Mouse (Mus musculus) hindbrain, postnatal 0 days (tissue): ENCODE measurements around the gene Mybpc3. TPM values are rescaled to one million over a fixed set of nuclear protein-coding genes. Genes with fewer than 3 reads are reported as not detected.

Source experiments
- ATAC-seq: fragments of 200-750 bp; cut with Nextera tagmentation; 2 replicates; pipeline ENCODE4 v1.8.0; 2017; ENCODE audit warnings: mild to moderate bottlenecking, moderate TSS enrichment, moderate library complexity
- DNase-seq: peaks from one replicate; pipeline ENCODE4 v3.0.0-alpha.2; 2015; ENCODE audit warnings: low spot score
- H3K27ac ChIP-seq: fragments of 300-500 bp; sonication (generic); 2 replicates; pipeline ENCODE4 v1.5.1; 2014; ENCODE audit warnings: mild to moderate bottlenecking
- H3K27me3 ChIP-seq: fragments of 300-500 bp; sonication (generic); 2 replicates; pipeline ENCODE4 v1.6.1; 2014; ENCODE audit warnings: low read length, mixed read lengths; ENCODE audit not compliant: insufficient read depth
- H3K36me3 ChIP-seq: fragments of 300-500 bp; sonication (generic); 2 replicates; pipeline ENCODE4 v1.6.1; 2014; ENCODE audit warnings: low read length, mixed read lengths; ENCODE audit not compliant: insufficient read depth
- H3K4me1 ChIP-seq: fragments of 300-500 bp; sonication (generic); 2 replicates; pipeline ENCODE4 v1.6.1; 2014; ENCODE audit warnings: antibody characterized with exemption, low read length, mixed read lengths; ENCODE audit not compliant: insufficient read depth
- H3K4me2 ChIP-seq: fragments of 300-500 bp; sonication (generic); 2 replicates; pipeline ENCODE4 v1.6.1; 2014; ENCODE audit warnings: low read depth, mild to moderate bottlenecking, low read length, moderate library complexity, mixed read lengths
- H3K4me3 ChIP-seq: fragments of 300-500 bp; sonication (generic); 2 replicates; pipeline ENCODE4 v1.5.1; 2014; ENCODE audit warnings: low read length
- H3K9ac ChIP-seq: fragments of 300-500 bp; sonication (generic); replicated peaks from 2 replicates; pipeline ENCODE4 v1.6.1; 2014; ENCODE audit warnings: mild to moderate bottlenecking, low read length, moderate library complexity, mixed read lengths
- H3K9me3 ChIP-seq: fragments of 300-500 bp; sonication (generic); 2 replicates; pipeline ENCODE4 v1.6.1; 2016; ENCODE audit warnings: low read length, mixed read lengths
- CTCF ChIP-seq: IDR thresholded peaks from 2 replicates; pipeline ENCODE4 v1.5.1; 2016; ENCODE audit warnings: antibody characterized with exemption, control low read depth, low read depth
- WGBS: fragments of 180-500 bp; shearing (Covaris S2); extraction: QIAGEN DNeasy Blood & Tissue Kit; methylation state at CpG from one replicate; pipeline ENCODE4 v1.1.7; 2014; 5-methylcytosine and 5-hydroxymethylcytosine counted together
- polyA plus RNA-seq: library from polyadenylated mRNA; unstranded; fragments of >200 nt; fragmentation: Nextera tagmentation; extraction: Ambion mirVana; gene quantifications from 2 replicates; pipeline ENCODE4 v1.2.1, GENCODE M21; 2015
- total RNA-seq: library from RNA; depleted of rRNA; stranded (reverse); fragments of >200 nt; gene quantifications from 2 replicates; pipeline ENCODE4 v1.2.3, GENCODE M21; 2014

The Mybpc3 gene
- total and polyA plus RNA-seq, 2 experiments from 2014 or later: 0.13 to 0.37 TPM

DNA sequence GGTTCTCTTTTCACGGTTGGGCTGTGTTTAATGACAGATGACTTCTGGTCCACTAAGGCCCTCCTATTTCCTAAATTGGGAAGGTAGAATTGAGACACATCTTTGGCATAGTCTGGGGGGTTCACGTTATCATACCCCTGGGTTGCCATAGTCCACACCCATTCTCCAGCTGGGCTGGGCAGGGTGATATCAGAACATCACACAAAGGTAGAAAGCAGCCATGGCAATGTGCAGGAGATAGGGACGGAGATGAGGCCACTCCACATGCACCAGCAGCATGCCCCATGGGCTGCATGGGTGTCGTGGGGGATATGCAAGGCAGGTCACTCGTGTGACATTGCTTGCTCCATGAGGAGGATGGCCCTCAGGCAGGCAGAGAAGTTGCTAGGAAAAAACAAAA, 45.6 kb downstream of the Mybpc3 start:
- Histone ChIP-seq H3K4me3 (no peak overlapping the region), H3K9me3 (no peaks in the 10 kb centered on the region), H3K9ac (no peak overlapping the region), H3K27me3 (no peaks in the 10 kb centered on the region), H3K36me3 (peaks cover 79% of the 10 kb centered on the region), H3K4me2 (no peak overlapping the region), H3K27ac (no peak overlapping the region), H3K4me1 (no peaks in the 10 kb centered on the region)
- WGBS: 91% methylated on average over 5 of the region's 5 CpGs
- ATAC-seq: no peak
- no peak for DNase-seq
- TF ChIP-seq CTCF: no peak

- no peak for TF ChIP-seq CTCF
- Histone ChIP-seq H3K27me3 (no peaks in the 10 kb centered on the region), H3K27ac (no peak overlapping the region), H3K4me1 (no peaks in the 10 kb centered on the region), H3K9me3 (no peaks in the 10 kb centered on the region), H3K36me3 (peaks cover 86% of the 10 kb centered on the region), H3K4me3 (no peak overlapping the region), H3K9ac (no peak overlapping the region), H3K4me2 (no peak overlapping the region)
- ATAC-seq (no peak), DNase-seq (no peak)
- WGBS: 94% methylated on average over 6 of the region's 6 CpGs
These were observed 47.0 kb downstream of the Mybpc3 start for GRCm38 (mm10) chr2:91164991-91165390.

DNA sequence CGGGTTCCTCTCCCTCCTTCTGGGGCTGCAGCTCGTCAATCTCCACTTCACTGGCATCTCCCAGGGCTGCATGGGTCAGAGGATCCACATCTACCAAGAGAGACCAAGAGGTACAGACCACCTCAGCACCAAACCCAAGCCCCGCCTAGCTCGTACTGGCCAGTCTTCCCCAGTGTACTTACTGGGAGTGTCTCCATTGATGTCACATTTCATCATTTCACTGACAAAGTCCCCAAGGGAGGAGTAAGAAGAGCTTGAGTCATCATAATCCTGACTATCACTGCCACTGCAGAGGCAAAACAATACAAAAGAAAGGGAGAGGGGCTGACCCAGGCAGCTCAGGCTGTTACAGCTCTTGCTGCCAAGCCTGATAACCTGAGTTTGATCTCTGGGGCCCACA, 49.7 kb downstream of the Mybpc3 start:
- DNase-seq (no peak), ATAC-seq (no peak)
- no peak overlapping the region for H3K9ac ChIP-seq
- no peak overlapping the region for H3K4me3 ChIP-seq
- no peaks in the 10 kb centered on the region for H3K4me1 ChIP-seq
- no peak overlapping the region for H3K4me2 ChIP-seq
- H3K27me3 ChIP-seq: no peaks in the 10 kb centered on the region
- peaks cover 78% of the 10 kb centered on the region for H3K36me3 ChIP-seq
- 77% methylated on average over 4 of the region's 4 CpGs for WGBS
- no peaks in the 10 kb centered on the region for H3K9me3 ChIP-seq
- no peak overlapping the region for H3K27ac ChIP-seq
- TF ChIP-seq CTCF: no peak

- Histone ChIP-seq H3K4me3 (no peak overlapping the region), H3K9me3 (no peaks in the 10 kb centered on the region), H3K4me2 (no peak overlapping the region), H3K9ac (no peak overlapping the region), H3K27me3 (no peaks in the 10 kb centered on the region), H3K36me3 (peaks cover 78% of the 10 kb centered on the region), H3K27ac (no peak overlapping the region), H3K4me1 (no peaks in the 10 kb centered on the region)
- 83% methylated on average over 25 of the region's 25 CpGs for WGBS
- no peak for DNase-seq
- TF ChIP-seq CTCF: no peak
- ATAC-seq: no peak
These were observed 51.8 kb downstream of the Mybpc3 start for GRCm38 (mm10) chr2:91169587-91170322.

DNA sequence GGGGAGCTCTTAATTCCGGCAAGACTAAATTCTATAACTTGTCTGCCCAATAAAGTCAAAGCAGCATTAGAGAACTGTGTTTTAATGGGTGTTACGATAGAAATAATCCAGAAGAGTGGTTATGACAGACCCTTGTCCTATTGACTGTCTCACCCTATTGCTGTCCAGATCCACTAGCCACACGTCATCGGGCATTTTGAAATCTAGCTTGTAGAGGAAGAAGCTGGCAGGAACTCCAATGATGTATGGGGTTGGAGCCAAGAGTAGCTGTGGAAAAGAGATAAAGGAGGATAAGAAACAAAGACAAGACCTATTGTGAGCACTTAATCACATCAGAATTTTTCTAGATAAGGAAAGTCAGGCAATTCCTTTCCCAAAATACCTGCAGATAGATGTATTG, 57.5 kb downstream of the Mybpc3 start:
- Histone ChIP-seq H3K9ac (no peak overlapping the region), H3K27ac (no peak overlapping the region), H3K4me3 (no peak overlapping the region), H3K4me1 (0 out of 2 replicates have a peak, but pooled peaks cover 6% of the 10 kb centered on the region), H3K4me2 (no peak overlapping the region), H3K27me3 (no peaks in the 10 kb centered on the region), H3K36me3 (peaks cover 56% of the 10 kb centered on the region), H3K9me3 (no peaks in the 10 kb centered on the region)
- DNase-seq (no peak), ATAC-seq (no peak)
- 87% methylated on average over 4 of the region's 4 CpGs for WGBS
- no peak for TF ChIP-seq CTCF

GRCm38 (mm10) chr2:91176234-91176633, 58.3 kb downstream of the Mybpc3 start:
- DNase-seq (no peak), ATAC-seq (no peak)
- 80% methylated on average over 6 of the region's 6 CpGs for WGBS
- no peak for TF ChIP-seq CTCF
- Histone ChIP-seq H3K4me3 (no peak overlapping the region), H3K9me3 (no peaks in the 10 kb centered on the region), H3K4me2 (no peak overlapping the region), H3K9ac (no peak overlapping the region), H3K4me1 (0 out of 2 replicates have a peak, but pooled peaks cover 6% of the 10 kb centered on the region), H3K27me3 (no peaks in the 10 kb centered on the region), H3K27ac (no peak overlapping the region), H3K36me3 (peaks cover 53% of the 10 kb centered on the region)

- no peak overlapping the region for H3K4me2 ChIP-seq
These were observed 61.9 kb downstream of the Mybpc3 start for GRCm38 (mm10) chr2:91179825-91180224.

More at GRCm38 (mm10) chr2:91179825-91180224, 61.9 kb downstream of the Mybpc3 start:
- Histone ChIP-seq H3K4me1 (0 out of 2 replicates have a peak, but pooled peaks cover 12% of the 10 kb centered on the region), H3K36me3 (peaks cover 27% of the 10 kb centered on the region), H3K9me3 (no peaks in the 10 kb centered on the region), H3K27ac (no peak overlapping the region), H3K27me3 (no peaks in the 10 kb centered on the region), H3K9ac (no peak overlapping the region), H3K4me3 (no peak overlapping the region)
- 36% methylated on average over 4 of the region's 4 CpGs for WGBS
- no peak for ATAC-seq
- TF ChIP-seq CTCF: no peak
- DNase-seq: no peak
